ENCODE assay signal across 18 mouse cellular contexts in the genomic region with DNA sequence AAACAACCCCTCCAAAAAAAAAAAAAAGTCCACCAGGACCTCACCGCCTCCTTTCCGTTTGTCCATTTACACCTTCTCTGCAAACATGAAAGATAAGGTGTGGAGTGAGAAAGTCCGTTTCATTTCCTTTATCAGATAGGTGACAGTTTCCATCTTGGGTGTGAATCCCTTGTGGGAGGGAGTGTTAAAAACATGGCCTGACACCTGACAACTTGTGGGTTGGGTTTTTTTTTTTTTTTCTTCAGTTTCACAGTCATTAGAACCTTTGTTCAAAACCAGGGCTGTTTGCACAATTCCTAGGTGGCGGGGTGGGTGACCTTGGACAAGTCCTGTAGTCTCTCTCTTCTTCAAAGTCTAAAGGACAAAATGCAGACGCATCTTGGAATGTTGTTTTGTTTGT.
"Had no signal": no experiment of that assay in that cellular context is flagged by ENCODE, and none has a peak within 500 bp of the region (broad histone marks: within the 10 kb centered on the region; RNA-seq: fewer than 3 reads in every experiment).

No protein-coding gene starts in this region.

- H3K9ac ChIP-seq: limb, embryonic 13.5 days; neural tube, embryonic 12.5 days; neural tube, embryonic 15.5 days had no signal

- H3K4me3 ChIP-seq: layer of hippocampus, adult 2 months; limb, embryonic 10.5 days; limb, embryonic 13.5 days; neural tube, embryonic 12.5 days; neural tube, embryonic 15.5 days had no signal

- DNase-seq: kidney, adult 18-20 months; layer of hippocampus, adult 9-11 months; lung, adult 2 months; lung, postnatal 14 days; lung, postnatal 4 days; midbrain, embryonic 14.5 days; right cerebral cortex, adult 18-20 months; right cerebral cortex, postnatal 25 days; thymus, adult 18-20 months; thymus, postnatal 14 days; thymus, postnatal 4 days had no signal

- H3K27me3 ChIP-seq: neural tube, embryonic 12.5 days; neural tube, embryonic 15.5 days had no signal

- H3K36me3 ChIP-seq: limb, embryonic 10.5 days; limb, embryonic 13.5 days; neural tube, embryonic 12.5 days; neural tube, embryonic 15.5 days had no signal

- H3K27ac ChIP-seq: kidney, postnatal 0 days; layer of hippocampus, adult 2 months; limb, embryonic 10.5 days; limb, embryonic 13.5 days; neural tube, embryonic 12.5 days; neural tube, embryonic 15.5 days had no signal

- H3K9me3 ChIP-seq: limb, embryonic 10.5 days; limb, embryonic 13.5 days; neural tube, embryonic 12.5 days; neural tube, embryonic 15.5 days had no signal

- ATAC-seq: intestine, embryonic 16.5 days had no signal
